Mouse (Mus musculus) ZHBTc4 (cell line): ENCODE measurements around the gene Ntrk3.

Experiments used
- DNase-seq: peaks from one replicate; pipeline ENCODE4 v3.0.0-alpha.2; 2011; ENCODE audit warnings: low read depth, low spot score

Gene Ntrk3

GRCm38 (mm10) chr7:78737614-78738210 is at the start of gene Ntrk3:
Gene Ntrk3 (minus strand): TSS chr7:78738012.
- no peak for DNase-seq

GRCm38 (mm10) chr7:78785906-78786305 is 48.1 kb upstream of the Ntrk3 start:
- DNase-seq = no peak

GRCm38 (mm10) chr7:78782639-78783581 is 45.1 kb upstream of the Ntrk3 start, which contains the start of the genes Mrps11 and Mrpl46:
Gene Mrps11 (plus strand): TSS chr7:78783119.
Gene Mrpl46 (minus strand): TSS chr7:78783531.
- DNase-seq = peak; percentile 93

- DNase-seq = no peak
Observed at GRCm38 (mm10) chr7:78778741-78779140, 40.9 kb upstream of the Ntrk3 start.

GRCm38 (mm10) chr7:78770936-78771335 is 33.1 kb upstream of the Ntrk3 start:
- peak; percentile 64 for DNase-seq

GRCm38 (mm10) chr7:78769075-78769652 is 31.4 kb upstream of the Ntrk3 start:
- no peak for DNase-seq

- no peak for DNase-seq
Observed at GRCm38 (mm10) chr7:78767929-78768531, 30.2 kb upstream of the Ntrk3 start.

GRCm38 (mm10) chr7:78766019-78766683 is 28.3 kb upstream of the Ntrk3 start:
- peak; percentile 84 for DNase-seq

GRCm38 (mm10) chr7:78765215-78765631 is 27.4 kb upstream of the Ntrk3 start:
- no peak for DNase-seq

- no peak for DNase-seq
Observed at GRCm38 (mm10) chr7:78763801-78764200, 26.0 kb upstream of the Ntrk3 start.

- no peak for DNase-seq
Observed at GRCm38 (mm10) chr7:78754458-78755000, 16.7 kb upstream of the Ntrk3 start.

GRCm38 (mm10) chr7:78753752-78754457 is 16.1 kb upstream of the Ntrk3 start:
- no peak for DNase-seq

GRCm38 (mm10) chr7:78752961-78753360 is 15.1 kb upstream of the Ntrk3 start:
- no peak for DNase-seq

GRCm38 (mm10) chr7:78743731-78744385 is 6.0 kb upstream of the Ntrk3 start:
- no peak for DNase-seq

GRCm38 (mm10) chr7:78739351-78740000 is 1.7 kb upstream of the Ntrk3 start:
- no peak for DNase-seq

- DNase-seq = no peak
Observed at GRCm38 (mm10) chr7:78737196-78737595, 616 bp downstream of the Ntrk3 start.

- no peak for DNase-seq
Observed at GRCm38 (mm10) chr7:78731391-78731790, 6.4 kb downstream of the Ntrk3 start.

- DNase-seq = no peak
Observed at GRCm38 (mm10) chr7:78724591-78724990, 13.2 kb downstream of the Ntrk3 start.

- no peak for DNase-seq
Observed at GRCm38 (mm10) chr7:78722051-78722450, 15.8 kb downstream of the Ntrk3 start.
